Mouse (Mus musculus) embryonic facial prominence, embryonic 11.5 days (tissue): ENCODE measurements at regions not wholly inside any gene's neighbourhood (a gene's known extent, or its start where the extent isn't known, plus 50 kb on each side); places are given as distances from the start of the nearest gene placed in this dataset.

Experiments used
- ATAC-seq: fragments of 200-750 bp; cut with Nextera tagmentation; replicated peaks from 2 replicates; pipeline ENCODE4 v1.8.0; 2017; ENCODE audit warnings: low read depth; ENCODE audit not compliant: insufficient number of reproducible peaks, low FRiP score, low TSS enrichment
- DNase-seq: peaks from one replicate; pipeline ENCODE4 v3.0.0-alpha.2; 2015; ENCODE audit warnings: low spot score
- H3K27ac ChIP-seq: fragments of 300-500 bp; sonication (generic); replicated peaks from 2 replicates; pipeline ENCODE4 v1.5.1; 2014; ENCODE audit warnings: mild to moderate bottlenecking, low read depth, low read length, control low read depth
- H3K27me3 ChIP-seq: fragments of 300-500 bp; sonication (generic); 2 replicates; pipeline ENCODE4 v1.6.1; 2014; ENCODE audit warnings: mild to moderate bottlenecking, low read length, moderate library complexity, mixed read lengths; ENCODE audit not compliant: control insufficient read depth, insufficient read depth
- H3K36me3 ChIP-seq: fragments of 300-500 bp; sonication (generic); replicated peaks from 2 replicates; pipeline ENCODE4 v1.6.1; 2014; ENCODE audit warnings: low read depth, mild to moderate bottlenecking, low read length, moderate library complexity, mixed read lengths; ENCODE audit not compliant: control insufficient read depth, insufficient read depth
- H3K4me1 ChIP-seq: fragments of 300-500 bp; sonication (generic); 2 replicates; pipeline ENCODE4 v1.6.1; 2014; ENCODE audit warnings: low read length, mixed read lengths; ENCODE audit not compliant: control insufficient read depth, insufficient read depth
- H3K4me2 ChIP-seq: fragments of 300-500 bp; sonication (generic); 2 replicates; pipeline ENCODE4 v1.6.1; 2014; ENCODE audit warnings: low read depth, mild to moderate bottlenecking, control low read depth, low read length, moderate library complexity
- H3K4me3 ChIP-seq: fragments of 300-500 bp; sonication (generic); 2 replicates; pipeline ENCODE4 v1.5.1; 2014; ENCODE audit warnings: low read depth, low read length, control low read depth
- H3K9ac ChIP-seq: fragments of 300-500 bp; sonication (generic); replicated peaks from 2 replicates; pipeline ENCODE4 v1.6.1; 2014; ENCODE audit warnings: mild to moderate bottlenecking, control low read depth, low read length
- H3K9me3 ChIP-seq: fragments of 300-500 bp; sonication (generic); replicated peaks from 2 replicates; pipeline ENCODE4 v1.6.1; 2016; ENCODE audit warnings: mild to moderate bottlenecking, low read length, inconsistent platforms, mixed read lengths; ENCODE audit not compliant: control insufficient read depth
- WGBS: fragments of 180-500 bp; shearing (Covaris S2); extraction: QIAGEN DNeasy Blood & Tissue Kit; methylation state at CpG from one replicate; pipeline ENCODE4 v1.1.7; 2014; 5-methylcytosine and 5-hydroxymethylcytosine counted together

DNA sequence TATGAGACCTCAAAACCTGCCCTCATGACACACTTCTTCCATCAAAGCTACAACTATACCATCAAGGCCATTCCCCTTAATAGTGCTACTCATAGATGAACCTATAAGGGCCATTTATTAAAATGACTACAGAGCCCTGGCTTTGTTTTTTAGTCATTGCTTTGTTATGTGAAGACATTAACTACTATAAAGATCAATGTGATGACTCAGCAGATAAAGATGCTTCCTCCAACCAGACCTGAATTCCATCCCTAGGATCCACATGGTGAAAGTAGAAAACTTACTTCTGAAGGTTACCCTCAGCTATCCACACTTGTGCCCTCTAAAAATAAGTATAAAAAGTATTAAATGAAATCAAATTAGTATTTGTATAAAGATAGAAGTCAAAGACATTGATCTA lies 230.4 kb downstream of the Dmrta1 start:
- H3K4me3 ChIP-seq = no peak overlapping the region
- no peaks in the 10 kb centered on the region for H3K36me3 ChIP-seq
- H3K4me2 ChIP-seq = no peak overlapping the region
- ATAC-seq = no peak
- H3K4me1 ChIP-seq = no peaks in the 10 kb centered on the region
- no peaks in the 10 kb centered on the region for H3K27me3 ChIP-seq
- no peak overlapping the region for H3K27ac ChIP-seq
- no peak overlapping the region for H3K9ac ChIP-seq
- no peak for DNase-seq
- no peaks in the 10 kb centered on the region for H3K9me3 ChIP-seq

DNA sequence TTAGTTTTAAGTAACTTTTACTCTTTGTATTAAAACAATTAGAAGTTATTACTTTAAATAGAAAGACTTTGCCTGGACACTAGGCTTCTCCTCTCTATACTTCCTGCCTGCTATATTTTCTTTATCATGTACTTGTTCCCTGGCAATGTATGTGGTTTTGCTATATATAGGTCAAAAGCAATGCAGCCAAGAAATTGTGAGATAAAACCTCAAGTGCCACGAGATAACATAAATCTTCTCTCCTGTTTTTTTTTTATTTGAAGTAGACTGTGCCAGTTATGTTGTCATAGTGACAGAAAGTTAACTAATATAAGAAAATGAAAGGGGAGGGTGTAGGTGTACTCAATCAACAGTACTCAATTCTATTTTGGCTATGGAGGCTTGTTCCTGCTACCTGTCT lies 258.4 kb downstream of the Dmrta1 start:
- Histone ChIP-seq H3K36me3 (no peaks in the 10 kb centered on the region), H3K4me1 (no peaks in the 10 kb centered on the region), H3K9ac (no peak overlapping the region), H3K4me2 (no peak overlapping the region), H3K9me3 (no peaks in the 10 kb centered on the region), H3K27me3 (no peaks in the 10 kb centered on the region), H3K27ac (no peak overlapping the region), H3K4me3 (no peak overlapping the region)
- DNase-seq (no peak), ATAC-seq (no peak)
- WGBS = 82% methylated on average over 1 of the region's 1 CpGs

DNA sequence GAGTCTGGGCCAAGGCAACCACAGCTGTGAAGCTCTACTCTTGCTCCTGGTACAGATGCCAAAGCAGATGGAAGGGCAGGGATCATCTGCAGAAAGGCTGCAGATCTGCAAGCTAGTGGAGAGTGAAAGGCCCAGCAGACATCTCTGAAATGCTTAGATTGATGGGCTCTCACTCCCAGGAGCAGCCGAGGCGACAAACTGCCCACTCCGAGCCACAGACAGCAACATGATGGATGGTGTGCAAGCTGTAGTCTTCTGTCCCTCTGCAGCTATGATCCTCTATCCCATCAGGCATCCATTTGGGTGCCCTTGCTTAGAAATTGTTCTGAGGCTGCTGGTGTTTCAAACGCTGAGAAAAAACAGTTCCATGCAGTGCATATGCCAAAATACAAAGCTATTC lies 262.1 kb downstream of the Dmrta1 start:
- WGBS = 78% methylated on average over 4 of the region's 4 CpGs
- Histone ChIP-seq H3K36me3 (no peaks in the 10 kb centered on the region), H3K4me2 (no peak overlapping the region)

DNA sequence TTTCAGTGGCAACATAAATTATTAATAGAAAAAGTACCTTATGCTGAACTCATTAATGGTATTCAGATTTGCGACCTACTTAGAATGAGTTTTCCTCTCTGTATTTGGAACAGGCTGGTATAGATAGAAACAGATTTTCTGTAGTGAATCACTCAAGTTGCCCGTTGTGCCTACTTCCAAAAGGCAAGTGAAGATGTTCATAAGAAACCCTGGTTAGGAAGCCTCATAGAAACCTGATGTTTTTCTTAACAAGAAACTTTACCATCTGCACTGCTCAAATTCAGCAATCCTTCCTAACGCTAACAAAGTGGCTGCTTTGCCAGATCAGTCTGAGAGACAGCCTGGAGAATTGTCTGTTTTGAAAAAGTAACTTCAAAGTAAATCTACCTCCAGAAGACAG lies 242.5 kb upstream of the Zfp352 start:
- ATAC-seq = no peak
- no peak overlapping the region for H3K4me2 ChIP-seq
- no peak for DNase-seq
- 89% methylated on average over 3 of the region's 3 CpGs for WGBS
- no peaks in the 10 kb centered on the region for H3K27me3 ChIP-seq
- H3K27ac ChIP-seq = no peak overlapping the region
- no peaks in the 10 kb centered on the region for H3K4me1 ChIP-seq
- no peaks in the 10 kb centered on the region for H3K9me3 ChIP-seq
- H3K9ac ChIP-seq = no peak overlapping the region
- no peak overlapping the region for H3K4me3 ChIP-seq
- H3K36me3 ChIP-seq = no peaks in the 10 kb centered on the region

More for the DNA sequence above, 262.1 kb downstream of the Dmrta1 start:
- no peak for DNase-seq
- H3K27me3 ChIP-seq = no peaks in the 10 kb centered on the region
- H3K27ac ChIP-seq = no peak overlapping the region
- ATAC-seq = no peak
- H3K9me3 ChIP-seq = no peaks in the 10 kb centered on the region
- H3K4me3 ChIP-seq = no peak overlapping the region
- no peaks in the 10 kb centered on the region for H3K4me1 ChIP-seq
- H3K9ac ChIP-seq = no peak overlapping the region

DNA sequence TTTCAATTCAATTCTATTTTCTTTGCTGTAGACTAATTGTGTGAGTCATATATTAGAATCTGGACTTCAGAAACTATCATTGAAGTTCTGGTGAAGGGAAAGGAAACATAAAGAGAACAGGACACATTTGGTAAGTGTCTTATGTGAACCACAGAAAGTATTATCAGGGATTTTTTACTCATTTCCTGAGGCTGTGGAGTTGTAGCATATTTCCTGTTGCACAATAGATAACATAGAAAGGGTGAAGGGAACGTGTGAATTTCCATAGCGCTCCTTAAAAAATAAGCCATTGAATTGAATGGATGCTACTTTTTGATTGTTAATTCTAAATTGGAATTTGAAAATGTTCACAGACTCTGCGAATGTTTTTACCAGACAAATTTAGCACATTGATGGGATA lies 215.2 kb upstream of the Zfp352 start:
- no peak overlapping the region for H3K27ac ChIP-seq
- WGBS = 86% methylated on average over 3 of the region's 3 CpGs
- H3K4me1 ChIP-seq = no peaks in the 10 kb centered on the region

DNA sequence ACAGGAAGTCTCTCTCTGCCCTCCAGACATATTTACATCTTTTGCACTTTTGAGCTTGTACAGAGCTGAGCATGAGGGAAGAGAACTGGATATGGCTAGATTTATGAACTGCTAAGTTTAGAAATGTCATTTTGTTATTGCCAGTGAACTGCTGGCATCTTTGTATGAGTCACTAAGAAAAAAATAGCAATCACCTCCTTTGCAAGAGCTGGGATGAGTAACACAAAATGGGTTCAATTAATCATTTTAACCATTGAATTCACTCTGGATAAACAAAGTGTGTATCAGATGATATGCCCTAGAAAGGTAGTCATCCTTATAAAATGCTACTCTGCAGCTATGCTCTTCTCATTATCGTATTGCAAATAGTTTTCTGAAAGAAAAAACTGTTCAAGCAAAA lies 214.7 kb upstream of the Zfp352 start:
- ATAC-seq = no peak
- Histone ChIP-seq H3K4me1 (no peaks in the 10 kb centered on the region), H3K9me3 (no peaks in the 10 kb centered on the region), H3K4me3 (no peak overlapping the region), H3K36me3 (no peaks in the 10 kb centered on the region), H3K4me2 (no peak overlapping the region), H3K27ac (no peak overlapping the region), H3K27me3 (no peaks in the 10 kb centered on the region), H3K9ac (no peak overlapping the region)
- WGBS = 89% methylated on average over 1 of the region's 1 CpGs
- DNase-seq = no peak

More for the DNA sequence above, 215.2 kb upstream of the Zfp352 start:
- ATAC-seq = no peak
- Histone ChIP-seq H3K9me3 (no peaks in the 10 kb centered on the region), H3K4me2 (no peak overlapping the region), H3K4me3 (no peak overlapping the region), H3K36me3 (no peaks in the 10 kb centered on the region), H3K27me3 (no peaks in the 10 kb centered on the region), H3K9ac (no peak overlapping the region)
- no peak for DNase-seq

DNA sequence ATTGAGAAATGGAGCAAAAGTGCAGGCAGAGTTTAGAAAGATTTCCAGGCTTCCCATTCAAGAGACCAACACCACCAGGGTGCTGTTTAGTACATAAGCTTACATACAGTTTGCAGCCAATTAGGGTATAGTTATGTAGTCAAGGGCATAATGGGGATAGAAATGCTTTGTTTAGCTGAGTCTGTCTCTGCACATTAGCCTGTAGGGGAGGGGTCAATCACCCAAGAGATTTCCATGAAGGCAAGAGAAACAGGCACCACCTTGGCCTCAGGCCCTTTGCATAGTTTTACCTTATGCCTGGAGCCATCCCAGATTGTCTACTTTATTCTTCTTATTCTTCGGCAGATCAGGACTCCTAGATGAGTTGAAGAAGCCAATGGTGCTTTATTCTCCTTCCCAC lies 205.9 kb upstream of the Zfp352 start:
- DNase-seq = no peak
- no peaks in the 10 kb centered on the region for H3K36me3 ChIP-seq
- no peaks in the 10 kb centered on the region for H3K4me1 ChIP-seq
- 88% methylated on average over 1 of the region's 1 CpGs for WGBS
- no peaks in the 10 kb centered on the region for H3K9me3 ChIP-seq
- H3K9ac ChIP-seq = no peak overlapping the region
- no peaks in the 10 kb centered on the region for H3K27me3 ChIP-seq
- no peak overlapping the region for H3K27ac ChIP-seq
- no peak overlapping the region for H3K4me2 ChIP-seq
- no peak for ATAC-seq
- no peak overlapping the region for H3K4me3 ChIP-seq

DNA sequence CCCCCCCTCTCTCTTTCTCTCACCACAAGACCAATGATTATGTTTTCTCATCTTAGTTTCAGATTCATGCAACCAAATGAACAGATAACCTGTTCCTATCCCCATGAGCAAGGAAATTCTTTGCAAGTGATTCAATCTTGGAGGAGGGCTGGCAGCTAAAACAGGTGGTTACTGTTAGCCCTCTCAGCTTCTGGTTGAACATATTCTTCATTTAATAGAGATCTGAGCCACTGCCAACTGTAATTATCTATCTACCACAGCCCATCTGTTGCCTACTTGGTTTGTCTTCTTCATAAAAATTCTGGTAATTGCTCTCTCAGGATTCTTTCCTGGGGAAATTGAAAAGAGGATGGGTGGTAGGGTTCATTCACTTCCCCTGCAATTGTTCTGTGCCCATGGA lies 204.4 kb upstream of the Zfp352 start:
- no peaks in the 10 kb centered on the region for H3K9me3 ChIP-seq
- DNase-seq (no peak), ATAC-seq (no peak)
- no peak overlapping the region for H3K27ac ChIP-seq
- H3K9ac ChIP-seq = no peak overlapping the region
- no peak overlapping the region for H3K4me3 ChIP-seq
- no peaks in the 10 kb centered on the region for H3K27me3 ChIP-seq
- no peaks in the 10 kb centered on the region for H3K4me1 ChIP-seq
- no peaks in the 10 kb centered on the region for H3K36me3 ChIP-seq
- no peak overlapping the region for H3K4me2 ChIP-seq
